Mouse (Mus musculus) hindbrain, embryonic 11.5 days (tissue): ENCODE measurements at regions not wholly inside any gene's neighbourhood (a gene's known extent, or its start where the extent isn't known, plus 50 kb on each side); places are given as distances from the start of the nearest gene placed in this dataset.

Source experiments
- ATAC-seq: fragments of 200-750 bp; cut with Nextera tagmentation; 2 replicates; pipeline ENCODE4 v1.8.0; 2017; ENCODE audit warnings: mild to moderate bottlenecking, moderate TSS enrichment, moderate library complexity; ENCODE audit not compliant: low FRiP score
- DNase-seq: peaks from one replicate; pipeline ENCODE4 v3.0.0-alpha.2; 2015; ENCODE audit warnings: low spot score
- H3K27ac ChIP-seq: fragments of 300-500 bp; sonication (generic); 2 replicates; pipeline ENCODE4 v1.5.1; 2014; ENCODE audit warnings: mild to moderate bottlenecking, low read depth, low read length
- H3K27me3 ChIP-seq: fragments of 300-500 bp; sonication (generic); 2 replicates; pipeline ENCODE4 v1.6.1; 2014; ENCODE audit warnings: mild to moderate bottlenecking, low read length, moderate library complexity, mixed read lengths; ENCODE audit not compliant: control insufficient read depth, insufficient read depth
- H3K36me3 ChIP-seq: fragments of 300-500 bp; sonication (generic); 2 replicates; pipeline ENCODE4 v1.6.1; 2014; ENCODE audit warnings: mild to moderate bottlenecking, low read length, moderate library complexity, mixed read lengths; ENCODE audit not compliant: control insufficient read depth, insufficient read depth
- H3K4me1 ChIP-seq: fragments of 300-500 bp; sonication (generic); replicated peaks from 2 replicates; pipeline ENCODE4 v1.6.1; 2014; ENCODE audit warnings: low read length, mixed read lengths; ENCODE audit not compliant: control insufficient read depth, insufficient read depth
- H3K4me2 ChIP-seq: fragments of 300-500 bp; sonication (generic); replicated peaks from 2 replicates; pipeline ENCODE4 v1.6.1; 2014; ENCODE audit warnings: mild to moderate bottlenecking, low read depth, low read length
- H3K4me3 ChIP-seq: fragments of 300-500 bp; sonication (generic); 2 replicates; pipeline ENCODE4 v1.5.1; 2014; ENCODE audit warnings: low read depth, low read length
- H3K9ac ChIP-seq: fragments of 300-500 bp; sonication (generic); 2 replicates; pipeline ENCODE4 v1.6.1; 2014; ENCODE audit warnings: low read depth, low read length
- H3K9me3 ChIP-seq: fragments of 300-500 bp; sonication (generic); 2 replicates; pipeline ENCODE4 v1.6.1; 2016; ENCODE audit warnings: low read length; ENCODE audit not compliant: control insufficient read depth
- WGBS: fragments of 180-500 bp; shearing (Covaris S2); extraction: QIAGEN DNeasy Blood & Tissue Kit; methylation state at CpG from one replicate; pipeline ENCODE4 v1.1.7; 2014; 5-methylcytosine and 5-hydroxymethylcytosine counted together

DNA sequence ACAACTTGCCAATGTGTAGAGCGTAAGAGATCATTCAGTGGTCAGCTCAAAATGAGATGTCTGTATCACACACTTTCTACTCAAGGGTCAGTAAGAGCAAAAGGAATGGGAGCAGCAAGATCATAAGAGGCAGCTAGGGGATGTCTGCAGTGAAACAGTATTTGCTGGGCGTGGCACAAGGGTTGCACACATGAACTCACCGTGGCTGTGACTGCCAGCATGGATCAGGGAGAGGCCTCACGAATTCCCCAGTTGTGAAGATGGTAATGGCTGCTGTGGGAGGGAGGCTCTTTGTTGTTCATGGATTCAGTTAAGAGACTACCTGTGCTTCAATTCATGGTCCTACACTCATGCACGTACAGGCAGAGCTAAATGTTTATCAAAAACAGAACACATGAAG lies 91.5 kb upstream of the Cdkn2b start:
- Histone ChIP-seq H3K27me3 (no peaks in the 10 kb centered on the region), H3K36me3 (no peaks in the 10 kb centered on the region), H3K4me3 (no peak overlapping the region), H3K9ac (no peak overlapping the region), H3K4me2 (no peak overlapping the region), H3K27ac (no peak overlapping the region), H3K4me1 (no peaks in the 10 kb centered on the region), H3K9me3 (no peaks in the 10 kb centered on the region)
- DNase-seq (no peak), ATAC-seq (no peak)
- 74% methylated on average over 5 of the region's 5 CpGs for WGBS

- DNase-seq = no peak
- no peaks in the 10 kb centered on the region for H3K36me3 ChIP-seq
- no peak for ATAC-seq
- H3K4me3 ChIP-seq = no peak overlapping the region
- H3K9ac ChIP-seq = no peak overlapping the region
- H3K4me1 ChIP-seq = no peaks in the 10 kb centered on the region
- no peak overlapping the region for H3K27ac ChIP-seq
- H3K9me3 ChIP-seq = no peaks in the 10 kb centered on the region
- no peaks in the 10 kb centered on the region for H3K27me3 ChIP-seq
- 87% methylated on average over 2 of the region's 2 CpGs for WGBS
- no peak overlapping the region for H3K4me2 ChIP-seq
Measured at GRCm38 (mm10) chr4:89401696-89402095, 90.9 kb upstream of the Cdkn2b start.

GRCm38 (mm10) chr4:89400342-89400741 lies 89.5 kb upstream of the Cdkn2b start:
- H3K27me3 ChIP-seq = no peaks in the 10 kb centered on the region
- no peak overlapping the region for H3K4me2 ChIP-seq
- H3K9me3 ChIP-seq = no peaks in the 10 kb centered on the region
- H3K36me3 ChIP-seq = no peaks in the 10 kb centered on the region
- H3K4me3 ChIP-seq = no peak overlapping the region
- no peak overlapping the region for H3K27ac ChIP-seq
- no peak overlapping the region for H3K9ac ChIP-seq
- no peak for ATAC-seq
- H3K4me1 ChIP-seq = no peaks in the 10 kb centered on the region
- WGBS = 90% methylated on average over 3 of the region's 3 CpGs
- no peak for DNase-seq

- no peaks in the 10 kb centered on the region for H3K4me1 ChIP-seq
- no peak overlapping the region for H3K9ac ChIP-seq
- H3K9me3 ChIP-seq = no peaks in the 10 kb centered on the region
- H3K36me3 ChIP-seq = no peaks in the 10 kb centered on the region
- H3K4me2 ChIP-seq = no peak overlapping the region
- H3K27ac ChIP-seq = no peak overlapping the region
- WGBS = 82% methylated on average over 2 of the region's 2 CpGs
- no peak overlapping the region for H3K4me3 ChIP-seq
- H3K27me3 ChIP-seq = no peaks in the 10 kb centered on the region
- ATAC-seq (no peak), DNase-seq (no peak)
Measured at GRCm38 (mm10) chr4:89399277-89399676, 88.4 kb upstream of the Cdkn2b start.

GRCm38 (mm10) chr4:89396020-89396419 lies 85.2 kb upstream of the Cdkn2b start:
- no peaks in the 10 kb centered on the region for H3K27me3 ChIP-seq
- H3K9me3 ChIP-seq = no peaks in the 10 kb centered on the region
- H3K4me2 ChIP-seq = no peak overlapping the region
- no peak for DNase-seq
- WGBS = 88% methylated on average over 2 of the region's 2 CpGs
- H3K9ac ChIP-seq = no peak overlapping the region
- no peak overlapping the region for H3K4me3 ChIP-seq
- no peak for ATAC-seq
- H3K4me1 ChIP-seq = no peaks in the 10 kb centered on the region
- H3K36me3 ChIP-seq = no peaks in the 10 kb centered on the region
- H3K27ac ChIP-seq = no peak overlapping the region

DNA sequence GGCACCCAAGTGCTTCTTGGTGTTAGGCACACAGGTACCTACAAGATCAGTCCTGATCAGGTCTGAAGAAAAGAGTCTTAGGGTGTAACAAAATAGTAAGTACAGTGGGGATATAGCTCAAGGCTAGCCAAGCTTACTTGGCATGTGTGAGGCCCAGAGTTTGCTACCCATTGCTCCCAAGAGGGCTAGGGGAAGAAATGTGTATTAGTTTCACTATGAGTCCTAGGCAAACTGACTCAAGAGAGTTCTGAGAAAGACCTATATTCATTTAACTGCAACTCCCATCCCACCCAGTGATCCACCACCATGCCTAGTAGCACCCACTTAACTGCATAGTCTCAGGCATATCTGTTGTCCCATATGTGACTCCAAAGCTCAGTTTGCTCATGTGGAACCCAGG lies 84.5 kb upstream of the Cdkn2b start:
- Histone ChIP-seq H3K27ac (no peak overlapping the region), H3K4me2 (no peak overlapping the region), H3K27me3 (no peaks in the 10 kb centered on the region), H3K4me3 (no peak overlapping the region), H3K4me1 (no peaks in the 10 kb centered on the region), H3K9ac (no peak overlapping the region), H3K36me3 (no peaks in the 10 kb centered on the region), H3K9me3 (no peaks in the 10 kb centered on the region)
- ATAC-seq (no peak), DNase-seq (no peak)

- Histone ChIP-seq H3K4me3 (no peak overlapping the region), H3K4me1 (no peaks in the 10 kb centered on the region)
- WGBS = 84% methylated on average over 2 of the region's 2 CpGs
Measured at GRCm38 (mm10) chr4:89393251-89393711, 82.4 kb upstream of the Cdkn2b start.

GRCm38 (mm10) chr4:89392791-89393190 lies 82.0 kb upstream of the Cdkn2b start:
- no peak overlapping the region for H3K4me3 ChIP-seq
- no peak overlapping the region for H3K9ac ChIP-seq
- no peak overlapping the region for H3K27ac ChIP-seq
- H3K4me2 ChIP-seq = no peak overlapping the region
- no peaks in the 10 kb centered on the region for H3K27me3 ChIP-seq
- ATAC-seq (no peak), DNase-seq (no peak)
- H3K9me3 ChIP-seq = no peaks in the 10 kb centered on the region
- H3K36me3 ChIP-seq = no peaks in the 10 kb centered on the region
- no peaks in the 10 kb centered on the region for H3K4me1 ChIP-seq

More at GRCm38 (mm10) chr4:89393251-89393711, 82.4 kb upstream of the Cdkn2b start:
- H3K27ac ChIP-seq = no peak overlapping the region
- H3K27me3 ChIP-seq = no peaks in the 10 kb centered on the region
- no peak overlapping the region for H3K9ac ChIP-seq
- no peaks in the 10 kb centered on the region for H3K9me3 ChIP-seq
- H3K4me2 ChIP-seq = no peak overlapping the region
- no peak for ATAC-seq
- no peaks in the 10 kb centered on the region for H3K36me3 ChIP-seq
- DNase-seq = no peak

DNA sequence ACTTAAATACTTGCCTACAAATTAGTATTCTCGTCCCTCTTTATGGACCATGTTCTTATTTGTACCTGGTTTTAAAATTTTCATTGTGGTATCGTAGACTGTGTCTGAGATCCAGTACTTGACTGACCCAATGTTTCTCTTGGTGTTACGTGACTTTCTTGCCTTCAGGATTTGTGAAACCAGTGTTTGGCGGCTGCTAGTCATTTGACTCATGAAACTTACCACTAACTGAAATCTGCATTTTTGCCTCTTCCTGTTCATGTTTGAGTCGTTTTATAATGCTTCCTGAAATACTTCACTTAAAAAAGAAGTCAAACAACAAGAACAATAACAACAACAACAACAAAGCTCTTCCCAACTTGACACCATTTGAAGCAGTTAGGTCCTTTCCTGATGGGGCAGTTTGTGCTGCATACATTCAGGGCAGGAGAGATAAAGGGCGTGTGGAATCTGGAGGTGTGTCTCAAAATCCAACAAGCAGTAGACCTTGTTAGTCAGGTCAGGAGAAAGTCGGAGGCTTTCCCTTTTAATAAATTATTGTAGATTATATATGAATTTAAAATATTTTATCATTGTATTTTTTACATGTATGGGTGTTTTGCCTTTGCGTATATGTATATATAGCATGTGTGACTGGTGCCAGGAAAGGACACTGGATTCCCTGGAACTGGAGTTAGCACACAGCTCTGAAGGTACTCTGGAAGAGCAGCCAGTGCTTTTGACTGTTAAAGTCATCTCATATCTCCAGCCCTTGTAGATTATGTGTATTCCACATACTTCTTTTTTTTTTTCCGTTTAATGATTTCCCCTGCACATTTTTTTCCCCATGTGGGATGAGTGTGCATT lies 80.8 kb upstream of the Cdkn2b start:
- ATAC-seq = no peak
- WGBS = 86% methylated on average over 9 of the region's 9 CpGs

More for the DNA sequence above, 80.8 kb upstream of the Cdkn2b start:
- Histone ChIP-seq H3K4me1 (no peaks in the 10 kb centered on the region), H3K9ac (no peak overlapping the region), H3K4me3 (no peak overlapping the region), H3K36me3 (no peaks in the 10 kb centered on the region), H3K27me3 (no peaks in the 10 kb centered on the region), H3K27ac (no peak overlapping the region), H3K9me3 (no peaks in the 10 kb centered on the region), H3K4me2 (no peak overlapping the region)
- DNase-seq = no peak
